Mouse (Mus musculus) left cerebral cortex, postnatal 25 days (tissue): ENCODE data around the gene Lrrc57. TPM values are rescaled to one million over a fixed set of nuclear protein-coding genes. Genes with fewer than 3 reads are reported as not detected.
"Not testable (repeated sequence)": the region's sequence is repeated elsewhere in the genome, so short reads cannot be mapped to it uniquely, and the experiment has no call there.

ENCODE experiments used
- DNase-seq, 2 experiments: peaks; one replicate each; pipeline ENCODE4 v3.0.0; 2022; ENCODE audit warnings: low spot score in 2 of 2, mixed read lengths in 1 of 2
- intact Hi-C: fragments of 180-260 bp; cut with DNase I; formaldehyde crosslinking; loops from one replicate; pipeline ENCODE4 v1.15.1; 2025
- total RNA-seq, 2 experiments: library from RNA; stranded (reverse); gene quantifications; 2 replicates each; pipeline ENCODE4 v1.2.3; 2021

Gene Lrrc57
- total RNA-seq, 2 experiments from 2014 or later = 40.6 to 46.8 TPM

DNA sequence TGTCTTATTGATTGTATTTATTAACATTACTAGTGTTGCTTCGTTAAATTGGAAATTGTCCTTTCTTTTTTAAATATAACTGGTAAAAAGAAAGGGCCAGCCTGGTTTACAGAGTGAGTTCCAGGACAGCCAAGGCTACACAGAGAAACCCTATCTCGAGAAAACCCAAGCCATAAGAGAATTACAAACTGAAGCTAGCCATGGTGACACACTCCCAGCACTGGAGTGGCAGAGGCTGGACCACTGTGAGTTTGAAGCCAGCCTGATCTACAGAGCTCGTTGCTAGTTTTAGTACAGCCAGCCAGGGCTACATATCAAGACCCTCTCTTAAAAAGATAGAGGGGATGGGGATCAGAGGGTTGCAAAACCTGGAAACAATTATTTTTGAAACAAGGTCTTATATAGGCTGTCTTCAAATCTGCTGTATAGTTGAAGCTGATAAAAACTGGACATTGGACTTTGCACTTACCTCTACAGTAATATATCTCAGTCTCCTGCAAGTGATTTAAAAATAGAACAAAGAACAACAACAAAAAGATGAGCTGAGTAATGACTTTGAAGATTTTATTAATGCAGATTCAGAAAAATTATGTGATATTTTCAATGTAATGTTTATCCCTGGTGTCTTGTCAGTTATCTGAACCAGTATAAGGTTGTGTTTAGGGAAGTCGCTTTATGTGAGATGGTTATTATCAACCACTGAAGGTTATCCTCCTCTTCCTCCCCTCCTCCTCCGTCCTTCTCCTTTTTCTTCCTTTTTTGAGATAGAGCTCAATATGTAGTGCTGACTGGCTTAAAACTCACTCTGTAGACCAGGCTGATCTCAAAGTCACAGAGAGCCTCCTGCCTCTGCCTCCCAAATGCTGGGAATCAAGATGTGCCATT, 7.2 kb upstream of the Lrrc57 start:
- intact Hi-C loops = no loop called here
- no peak for DNase-seq

DNA sequence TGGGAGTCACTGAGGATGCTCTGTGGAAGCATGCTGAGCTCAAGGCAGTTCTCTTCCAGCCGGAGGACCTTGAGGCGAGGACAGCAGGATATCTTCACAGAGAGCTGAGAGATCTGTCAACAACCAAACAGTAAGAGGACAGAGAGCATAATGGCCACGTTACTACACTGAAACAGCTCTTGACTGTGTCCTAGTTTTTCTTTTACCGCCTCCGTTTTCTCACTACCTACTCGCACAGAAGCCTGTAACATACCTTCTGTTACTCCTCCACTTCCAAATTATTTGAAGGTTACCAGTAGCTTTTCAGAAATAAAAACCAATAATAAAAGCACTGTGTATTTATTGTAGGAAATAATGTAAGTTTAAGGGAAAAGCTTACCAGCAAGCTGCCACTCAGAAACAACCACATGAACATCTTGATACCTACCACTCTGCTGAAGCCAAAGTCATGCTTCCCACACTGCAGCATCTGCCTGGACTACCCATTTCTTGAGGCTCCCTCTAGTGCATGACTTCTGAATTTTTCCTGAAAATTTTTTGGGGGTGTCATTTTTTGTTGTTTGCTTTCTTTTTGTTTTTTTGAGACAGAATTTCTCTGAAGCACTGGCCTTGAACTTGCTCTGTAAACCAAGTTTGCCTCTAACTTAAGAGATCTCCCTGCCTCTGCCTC, 3.2 kb downstream of the Lrrc57 start:
- DNase-seq = peak; percentile 42 to 83
- intact Hi-C loops = loop anchor here (1.0 to 5.0 kb wide), 3 partner anchors 16 to 64 kb away; partner anchors contain the start of gene Snap23

- DNase-seq = no peak
- intact Hi-C loops = no loop called here
Observed at GRCm38 (mm10) chr2:120599506-120599905, 9.8 kb downstream of the Lrrc57 start.

GRCm38 (mm10) chr2:120597734-120598133, 11.6 kb downstream of the Lrrc57 start:
- intact Hi-C loops = no loop called here
- DNase-seq = peak; percentile 26 to 73

DNA sequence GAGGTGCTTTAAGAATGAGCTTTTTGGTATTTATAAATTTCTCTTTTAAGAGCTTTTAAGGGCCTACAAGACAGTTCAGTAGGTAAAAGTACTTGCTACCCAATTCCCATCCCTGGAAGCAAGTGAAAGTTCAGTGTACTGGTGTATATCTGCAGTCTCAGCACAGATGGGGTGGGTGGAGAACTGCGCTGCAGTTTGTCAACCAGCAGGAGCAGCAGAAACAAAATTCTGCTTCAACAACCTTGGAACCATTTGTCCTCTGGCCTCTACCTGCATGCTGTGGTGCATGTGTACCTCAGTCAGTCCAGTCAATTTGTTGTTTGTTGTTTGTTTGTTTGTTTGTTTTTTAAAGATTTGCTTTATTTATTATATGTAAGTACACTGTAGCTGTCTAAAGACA, 17.1 kb downstream of the Lrrc57 start:
- DNase-seq = no peak
- intact Hi-C loops = no loop called here

GRCm38 (mm10) chr2:120589759-120590158, 19.6 kb downstream of the Lrrc57 start:
- intact Hi-C loops = loop anchor here (1.0 to 2.0 kb wide), 2 partner anchors 17 to 49 kb away; no protein-coding TSS in a partner anchor
- peak; percentile 63 to 94 for DNase-seq

DNA sequence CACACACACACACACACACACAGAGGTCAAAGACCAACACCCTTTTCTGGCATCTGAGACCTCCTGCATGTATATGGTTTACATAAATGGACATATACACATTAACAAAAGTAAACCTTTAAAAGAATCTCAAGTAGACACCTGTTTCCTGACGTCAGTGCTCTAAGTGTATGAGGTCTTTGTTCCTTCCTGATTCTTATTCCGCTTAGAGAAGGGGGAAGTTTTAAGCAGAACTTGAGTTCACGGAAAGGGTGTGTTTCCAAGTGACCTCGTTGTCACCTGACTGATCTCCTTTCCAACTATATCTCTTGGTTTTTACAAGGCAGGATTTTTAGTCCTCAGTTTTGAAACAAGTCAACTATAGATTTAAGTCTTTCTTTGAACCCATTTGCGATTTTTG, 31.0 kb downstream of the Lrrc57 start:
- no peak for DNase-seq
- intact Hi-C loops = no loop called here

- intact Hi-C loops = no loop called here
- no peak for DNase-seq
Observed at GRCm38 (mm10) chr2:120577799-120578198, 31.5 kb downstream of the Lrrc57 start.

DNA sequence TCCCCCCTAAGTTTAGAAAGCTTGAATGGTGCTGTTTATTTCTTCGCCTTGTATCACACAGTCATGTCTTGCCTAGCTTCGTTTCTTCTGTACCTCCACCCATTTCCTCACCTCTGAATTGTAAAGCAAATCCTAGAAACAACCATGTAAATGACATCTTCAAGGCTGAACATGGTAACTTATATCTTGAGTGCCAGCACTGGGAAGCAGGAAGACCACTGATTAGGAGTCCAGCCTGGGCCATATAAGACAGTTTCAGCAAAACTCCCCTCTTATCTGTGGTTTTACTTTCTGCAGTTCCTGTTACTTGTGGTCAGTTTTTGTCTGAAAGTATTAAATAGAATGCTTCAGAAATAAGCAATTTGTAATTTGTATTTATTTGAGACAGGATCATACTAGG, 33.3 kb downstream of the Lrrc57 start:
- intact Hi-C loops = no loop called here
- no peak for DNase-seq

GRCm38 (mm10) chr2:120575121-120575520, 34.2 kb downstream of the Lrrc57 start:
- intact Hi-C loops = no loop called here
- DNase-seq = no peak

GRCm38 (mm10) chr2:120572161-120572560, 37.2 kb downstream of the Lrrc57 start:
- DNase-seq, intact Hi-C loops: not testable (repeated sequence)

DNA sequence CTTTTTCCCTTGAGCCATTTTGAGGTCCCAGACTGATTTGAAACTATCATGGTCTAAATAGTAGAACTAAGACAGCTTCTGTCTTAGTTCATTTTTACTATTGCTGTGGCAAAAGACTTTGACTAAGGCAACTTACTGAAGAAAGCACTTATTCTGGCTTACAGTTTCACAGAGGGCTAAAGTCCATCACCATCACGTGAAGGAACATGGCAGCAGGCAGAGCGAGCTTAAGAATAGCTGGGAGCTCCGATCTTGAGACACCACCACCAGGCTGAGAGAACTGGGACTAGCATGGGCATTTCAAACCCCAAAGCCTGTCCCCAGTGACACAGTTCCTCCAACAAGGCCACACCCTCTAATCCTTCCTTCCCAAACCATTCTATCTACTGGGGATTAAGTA, 38.2 kb downstream of the Lrrc57 start:
- intact Hi-C loops = no loop called here
- no peak for DNase-seq

DNA sequence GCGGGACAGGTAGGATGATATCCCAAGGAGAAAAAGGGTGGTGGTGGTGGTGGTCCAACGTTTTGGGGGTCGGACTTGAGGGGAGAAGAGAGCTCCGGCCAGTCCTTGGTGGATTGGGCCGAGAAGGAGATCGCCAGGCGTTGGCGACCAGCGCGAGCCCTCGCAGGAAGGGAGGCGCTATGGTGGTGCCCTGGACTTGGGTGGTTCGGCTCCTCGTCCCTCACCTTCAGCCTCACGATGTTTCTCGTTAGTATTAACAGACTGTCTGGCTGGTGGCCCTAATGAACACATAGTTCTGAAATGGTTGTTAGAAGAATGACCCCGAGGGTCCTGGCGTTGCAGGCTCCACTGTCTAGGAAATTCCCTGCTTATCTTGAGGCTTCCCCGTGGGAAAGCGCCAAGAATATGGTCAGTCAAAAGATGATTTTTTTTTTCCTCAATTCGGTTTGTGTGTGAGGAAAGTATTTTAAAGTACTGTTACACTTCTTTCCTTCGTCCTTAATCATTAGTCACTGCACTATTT, 41.5 kb downstream of the Lrrc57 start:
- DNase-seq = no peak
- intact Hi-C loops = loop anchor here (5.0 kb wide), 2 partner anchors 39 to 59 kb away; partner anchors contain the start of genes Haus2, Lrrc57 and Stard9

DNA sequence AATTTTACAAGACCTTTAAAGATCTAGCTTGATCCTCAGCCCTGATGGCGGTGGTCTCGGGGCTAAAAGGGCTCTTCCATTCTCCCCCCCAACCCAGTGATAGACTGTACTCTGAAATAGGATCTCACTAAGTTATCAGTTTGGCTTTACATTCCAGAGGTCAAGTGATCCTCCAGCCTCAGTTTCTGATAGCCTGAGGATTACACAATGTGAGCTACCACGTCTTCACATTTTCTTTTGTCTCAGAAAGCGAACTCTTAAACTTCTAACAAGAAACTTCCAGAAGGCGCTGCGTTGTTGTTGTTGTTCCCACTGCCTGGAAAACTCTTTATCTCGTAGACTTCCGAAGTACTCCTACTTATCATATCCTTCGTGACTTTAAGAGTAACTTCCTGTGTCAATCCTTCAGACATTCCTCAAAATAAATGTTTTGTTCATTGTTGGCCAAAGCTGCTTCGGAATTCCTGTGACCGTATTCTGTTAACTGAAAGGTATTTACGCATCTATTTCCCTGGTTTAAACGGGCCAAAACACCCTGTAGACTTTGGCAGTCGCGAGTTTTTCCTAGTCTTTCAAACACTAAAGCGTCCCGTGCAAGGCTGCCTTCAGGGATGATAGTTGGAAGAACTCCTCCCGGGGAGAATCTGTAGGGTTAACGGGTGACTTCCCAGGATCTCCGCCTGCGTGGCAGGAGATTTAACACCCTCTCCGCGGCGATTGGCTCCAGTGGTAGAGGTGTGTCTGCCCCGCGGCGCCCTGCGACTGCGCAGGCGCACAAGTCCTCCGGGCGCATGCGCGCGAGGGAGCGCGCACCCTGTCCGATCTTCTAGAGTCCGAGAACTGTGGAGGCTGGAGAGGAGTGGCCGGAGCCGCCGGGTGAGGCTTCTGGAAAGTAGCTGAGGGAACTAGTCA, 42.2 kb downstream of the Lrrc57 start, which contains the start of gene Snap23:
Snap23 (plus strand) TSS at position 786 of the 912 bp plus-strand sequence.
- DNase-seq = peak; percentile 93 to 97
- intact Hi-C loops = loop anchor here (5.0 kb wide), 2 partner anchors 40 to 60 kb away; partner anchors contain the start of genes Haus2, Lrrc57 and Stard9

DNA sequence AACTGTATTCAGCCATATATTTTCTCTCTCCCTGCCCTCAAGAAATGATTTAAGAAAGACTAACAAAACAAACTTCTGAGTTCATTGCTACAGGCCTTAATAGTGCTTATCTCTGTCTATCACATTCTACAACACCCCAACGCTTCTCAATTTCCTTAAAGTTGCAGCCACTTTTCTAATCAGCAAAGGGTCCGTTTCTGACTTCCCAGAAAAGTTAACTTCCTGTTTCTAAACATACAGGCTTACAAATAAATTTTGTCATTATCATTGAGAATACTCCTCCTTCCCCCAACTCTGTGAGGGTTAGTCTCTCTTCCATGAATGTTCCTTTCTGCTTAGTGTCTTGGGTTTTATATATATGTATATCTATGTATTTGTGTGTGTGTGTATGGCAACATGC, 44.0 kb downstream of the Lrrc57 start:
- intact Hi-C loops = loop anchor here (5.0 kb wide), 2 partner anchors 42 to 62 kb away; partner anchors contain the start of genes Haus2, Lrrc57 and Stard9
- no peak for DNase-seq

DNA sequence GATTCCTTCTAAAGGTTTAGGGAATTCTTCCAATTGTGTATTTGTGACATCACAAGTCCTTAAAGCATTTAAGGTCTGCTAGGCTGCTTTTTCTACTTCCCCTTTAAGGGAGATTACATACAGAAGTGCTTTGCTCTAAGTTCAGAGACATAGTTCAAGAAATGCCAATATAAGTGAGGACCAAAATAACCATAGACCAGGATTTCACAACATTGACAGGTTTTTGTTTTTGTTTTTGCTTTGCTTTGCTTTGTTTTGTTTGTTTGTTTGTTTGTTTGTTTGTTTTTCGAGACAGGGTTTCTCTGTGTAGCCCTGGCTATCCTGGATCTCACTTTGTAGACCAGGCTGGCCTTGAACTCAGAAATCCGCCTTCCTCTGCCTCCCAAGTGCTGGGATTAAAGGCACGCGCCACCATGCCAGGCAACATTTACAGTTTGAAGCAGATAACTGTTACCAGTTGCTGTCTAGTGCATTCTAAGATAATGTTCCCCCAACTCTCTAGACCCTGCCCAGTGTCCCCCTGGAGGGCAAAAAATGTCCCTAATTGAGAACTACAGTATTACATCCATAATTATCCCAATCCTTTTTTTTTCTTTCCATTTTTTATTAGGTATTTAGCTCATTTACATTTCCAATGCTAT, 44.7 kb downstream of the Lrrc57 start:
- intact Hi-C loops = loop anchor here (5.0 kb wide), 3 partner anchors 43 to 168 kb away; partner anchors contain the start of genes Haus2, Lrrc57 and Stard9

GRCm38 (mm10) chr2:120563235-120563990, 45.9 kb downstream of the Lrrc57 start, which contains the start of gene Zfp106:
Zfp106 (minus strand) TSS chr2:120563843.
- peak; percentile 87 to 93 for DNase-seq
- intact Hi-C loops = loop anchor here (5.0 kb wide), 1 partner anchor 169 kb away; no protein-coding TSS in a partner anchor

More for the DNA sequence above, 44.7 kb downstream of the Lrrc57 start:
- DNase-seq = not testable (repeated sequence)

DNA sequence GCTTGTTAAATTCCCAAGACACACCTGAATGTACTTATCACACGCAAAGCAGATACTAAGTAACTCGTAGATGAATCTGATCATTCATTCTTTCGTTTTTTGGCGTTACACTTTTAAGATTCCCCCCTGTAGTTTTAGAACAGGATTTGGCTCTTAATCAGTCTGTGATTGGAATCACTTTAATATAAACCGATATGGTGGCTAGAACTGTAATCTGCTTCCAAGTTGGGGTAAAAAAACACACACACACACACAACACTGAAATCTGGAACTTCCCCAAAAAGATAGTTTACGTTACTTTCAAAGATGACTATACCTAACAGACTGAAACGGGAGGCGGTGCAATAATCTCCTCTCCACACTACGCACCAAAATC, 46.5 kb downstream of the Lrrc57 start:
- no peak for DNase-seq
- intact Hi-C loops = loop anchor here (5.0 kb wide), 1 partner anchor 169 kb away; no protein-coding TSS in a partner anchor
